Mouse (Mus musculus) embryo, embryonic 11.5 days (tissue): ENCODE results near the gene Smo.

Experiments
- DNase-seq: peaks from one replicate; pipeline ENCODE4 v3.0.0-alpha.2; 2012; ENCODE audit warnings: low read depth, low spot score

The Smo gene

GRCm38 (mm10) chr6:29735336-29735688 lies at the start of gene Smo:
Smo (plus strand) TSS chr6:29735503.
- DNase-seq, result peak; percentile 82

- DNase-seq, result no peak
These were observed 49.4 kb upstream of the Smo start for GRCm38 (mm10) chr6:29685952-29686351.

GRCm38 (mm10) chr6:29689458-29689857 lies 45.8 kb upstream of the Smo start:
- DNase-seq, result no peak

- peak; percentile 79 for DNase-seq
These were observed 41.4 kb upstream of the Smo start, which contains the start of gene Tspan33 for GRCm38 (mm10) chr6:29693953-29694352. Tspan33 (plus strand) TSS chr6:29694222.

- no peak for DNase-seq
These were observed 40.7 kb upstream of the Smo start for GRCm38 (mm10) chr6:29694375-29695289.

- no peak for DNase-seq
These were observed 40.0 kb upstream of the Smo start for GRCm38 (mm10) chr6:29695290-29695674.

- no peak for DNase-seq
These were observed 39.3 kb upstream of the Smo start for GRCm38 (mm10) chr6:29695975-29696374.

- no peak for DNase-seq
These were observed 38.2 kb upstream of the Smo start for GRCm38 (mm10) chr6:29697139-29697538.

GRCm38 (mm10) chr6:29697548-29697947 lies 37.8 kb upstream of the Smo start:
- no peak for DNase-seq

- no peak for DNase-seq
These were observed 36.1 kb upstream of the Smo start for GRCm38 (mm10) chr6:29699085-29699745.

- DNase-seq, result no peak
These were observed 34.3 kb upstream of the Smo start for GRCm38 (mm10) chr6:29701051-29701450.

- no peak for DNase-seq
These were observed 33.2 kb upstream of the Smo start for GRCm38 (mm10) chr6:29702126-29702525.

GRCm38 (mm10) chr6:29704143-29704542 lies 31.2 kb upstream of the Smo start:
- DNase-seq, result no peak

- DNase-seq, result no peak
These were observed 27.4 kb upstream of the Smo start for GRCm38 (mm10) chr6:29707902-29708301.

- no peak for DNase-seq
These were observed 24.0 kb upstream of the Smo start for GRCm38 (mm10) chr6:29711318-29711717.

GRCm38 (mm10) chr6:29712011-29712584 lies 23.2 kb upstream of the Smo start:
- DNase-seq, result peak; percentile 56

- no peak for DNase-seq
These were observed 18.5 kb upstream of the Smo start for GRCm38 (mm10) chr6:29716624-29717365.

GRCm38 (mm10) chr6:29717541-29717940 lies 17.8 kb upstream of the Smo start:
- DNase-seq, result no peak

GRCm38 (mm10) chr6:29717952-29718521 lies 17.3 kb upstream of the Smo start:
- DNase-seq, result no peak

- DNase-seq, result no peak
These were observed 16.4 kb upstream of the Smo start for GRCm38 (mm10) chr6:29718894-29719329.

- no peak for DNase-seq
These were observed 13.4 kb upstream of the Smo start for GRCm38 (mm10) chr6:29721890-29722289.
